Mouse (Mus musculus): Measurements from ENCODE around the gene Exoc2. TPM values are rescaled to one million over a fixed set of nuclear protein-coding genes. Genes with fewer than 3 reads are reported as not detected.

Gene Exoc2
- 10 to 100 TPM; 12.5 to 13.3 TPM for total RNA-seq (2021)
- long read RNA-seq, experiment 1, full-length matches to known transcripts, result 13 of 20 reads
- long read RNA-seq, experiment 1, partial matches to known transcripts, result 0 of 20 reads
- long read RNA-seq, experiment 1, other reads (novel, unspliced or antisense), result 7 of 20 reads
- long read RNA-seq, experiment 2, full-length matches to known transcripts, result 11 of 28 reads
- long read RNA-seq, experiment 2, partial matches to known transcripts, result 7 of 28 reads
- long read RNA-seq, experiment 2, other reads (novel, unspliced or antisense), result 10 of 28 reads

- DNase-seq (ENCODE audit: low spot score), result peak; percentile 81
Measured at GRCm38 (mm10) chr13:30973501-30974246, at the start of gene Exoc2, which contains the start of gene Gm5447. TSS of gene Exoc2 (minus strand) at chr13:30974093. TSS of gene Gm5447 (plus strand) at chr13:30974204.

GRCm38 (mm10) chr13:31023664-31024063, 49.8 kb upstream of the Exoc2 start:
- no peak for DNase-seq (ENCODE audit: low spot score)

DNA sequence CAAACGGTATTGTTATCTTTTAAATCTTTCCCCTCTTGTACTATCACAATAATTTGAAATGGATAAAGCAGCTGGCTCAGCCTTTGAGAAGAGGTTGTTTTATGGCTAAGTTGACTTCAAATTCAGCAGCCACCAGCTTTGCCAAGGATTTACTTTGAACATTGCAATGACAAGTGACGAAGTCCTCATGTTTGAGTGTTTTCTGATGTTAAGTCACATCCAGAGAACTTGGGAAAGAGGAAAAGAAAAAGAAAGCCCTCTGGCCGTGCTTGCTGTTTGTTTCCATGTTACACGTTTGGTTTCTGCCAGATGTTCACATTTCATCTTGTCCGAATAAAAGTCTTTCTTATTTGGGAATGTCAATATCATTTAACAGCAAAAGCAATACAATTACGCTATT, 48.0 kb upstream of the Exoc2 start:
- DNase-seq (ENCODE audit: low spot score), result no peak

DNA sequence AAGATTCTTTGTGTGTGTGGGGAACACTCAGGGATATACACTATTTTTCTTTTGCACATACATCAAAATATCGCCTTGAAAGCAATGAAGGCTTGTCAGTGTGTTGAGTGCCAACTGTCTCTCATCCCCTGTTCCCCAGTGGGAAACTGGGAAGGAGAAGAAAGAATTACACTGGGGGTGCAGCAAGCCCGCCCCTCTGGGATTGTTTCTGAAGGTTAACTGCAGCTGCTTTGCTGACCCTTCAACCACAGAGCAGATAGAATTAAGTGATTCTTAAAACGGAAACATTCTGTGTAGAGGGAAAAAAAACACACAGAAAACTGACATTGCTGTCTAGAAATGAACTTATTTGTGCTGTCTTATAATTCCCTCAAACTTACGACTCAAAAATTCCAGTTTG, 47.6 kb upstream of the Exoc2 start:
- DNase-seq (ENCODE audit: low spot score), result no peak

GRCm38 (mm10) chr13:31017545-31017944, 43.7 kb upstream of the Exoc2 start:
- no peak for DNase-seq (ENCODE audit: low spot score)

GRCm38 (mm10) chr13:31004995-31005394, 31.1 kb upstream of the Exoc2 start:
- no peak for DNase-seq (ENCODE audit: low spot score)

DNA sequence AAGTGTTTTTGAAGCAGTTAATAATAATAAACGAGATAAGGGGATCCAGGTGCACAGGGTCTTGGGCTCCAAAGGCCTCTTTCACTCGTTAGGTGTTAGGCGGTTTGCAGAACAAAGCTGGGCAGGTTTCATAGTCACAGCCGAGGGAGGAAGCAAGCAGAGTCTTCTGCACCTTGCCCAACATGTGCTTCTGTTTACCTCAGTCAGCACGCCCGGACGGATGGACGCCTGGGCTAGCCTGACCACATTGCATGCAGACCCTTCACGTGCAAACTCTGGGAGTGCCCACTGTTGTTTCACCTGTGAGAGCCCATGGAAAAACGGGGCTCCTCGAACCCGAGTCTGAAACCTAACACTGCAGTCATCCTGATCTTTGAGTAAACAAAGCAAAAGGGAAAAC, 30.6 kb upstream of the Exoc2 start:
- DNase-seq (ENCODE audit: low spot score), result no peak

DNA sequence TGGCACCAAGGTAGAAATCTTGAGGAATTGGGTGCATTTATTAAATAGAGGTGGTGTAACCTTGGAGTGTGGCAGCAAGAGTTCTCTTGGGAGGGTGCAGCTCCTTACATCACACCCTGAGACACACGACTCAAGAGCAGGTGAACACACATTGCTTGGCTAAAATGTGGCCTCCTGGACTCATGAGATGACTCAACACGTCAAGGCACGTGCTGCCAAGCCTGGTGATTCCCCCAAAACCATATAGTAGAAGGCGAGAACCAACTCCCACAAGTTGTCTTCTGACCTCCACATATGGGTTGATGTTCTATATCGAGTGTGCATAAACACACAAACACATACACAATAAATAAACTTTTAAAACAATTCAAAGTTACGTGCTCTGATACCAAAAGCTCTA, 25.9 kb upstream of the Exoc2 start:
- DNase-seq (ENCODE audit: low spot score), result no peak

GRCm38 (mm10) chr13:30997526-30998253, 23.8 kb upstream of the Exoc2 start:
- no peak for DNase-seq (ENCODE audit: low spot score)

DNA sequence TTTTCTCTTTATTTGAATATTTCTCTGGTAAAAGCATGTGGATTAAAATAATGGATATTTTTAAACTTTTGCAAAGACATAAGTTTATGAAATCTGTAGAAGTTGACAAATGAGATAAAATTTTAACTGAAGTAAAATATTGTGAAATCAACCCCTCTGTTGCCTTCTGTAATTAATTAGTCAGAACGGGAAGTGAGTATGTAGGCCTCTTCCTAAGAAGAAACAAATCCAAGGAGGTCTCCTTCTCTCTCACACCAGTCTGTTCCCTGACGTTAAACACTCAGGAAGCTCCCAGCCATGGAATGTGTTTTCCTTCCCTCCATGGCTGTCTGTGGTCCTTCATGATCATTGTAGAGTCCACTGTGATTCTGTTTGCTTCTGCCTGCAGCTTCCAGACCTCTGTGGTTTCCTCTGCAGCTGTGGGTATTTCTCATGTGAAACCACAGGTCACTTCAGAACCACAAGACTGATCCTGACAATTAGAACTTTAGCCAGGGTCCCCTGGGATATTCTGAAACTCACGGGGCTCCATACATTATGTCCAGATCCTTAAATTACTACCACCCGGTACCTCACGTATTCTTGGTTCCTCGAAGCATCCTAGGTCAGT, 20.5 kb upstream of the Exoc2 start:
- DNase-seq (ENCODE audit: low spot score), result no peak

GRCm38 (mm10) chr13:30993819-30994218, 19.9 kb upstream of the Exoc2 start:
- DNase-seq (ENCODE audit: low spot score), result peak; percentile 41

DNA sequence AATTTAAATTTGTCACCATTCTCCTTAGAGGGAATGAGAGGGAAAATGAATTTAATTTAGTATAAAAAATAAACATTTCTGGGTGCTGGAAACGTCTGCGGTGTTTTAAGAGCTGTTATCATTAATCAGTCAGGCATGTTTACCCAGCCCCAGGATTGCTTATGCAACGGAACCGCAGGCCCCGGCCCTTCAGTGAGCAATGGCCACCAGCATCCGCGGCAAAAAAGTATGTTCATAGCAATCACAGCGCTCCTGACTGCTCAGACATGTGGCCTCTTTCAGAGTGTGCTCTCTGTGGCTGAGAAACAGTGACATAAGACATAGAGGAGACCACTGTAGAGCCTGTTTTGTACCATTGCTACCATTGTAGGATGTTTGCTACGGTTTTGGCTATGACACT, 16.3 kb upstream of the Exoc2 start:
- no peak for DNase-seq (ENCODE audit: low spot score)

GRCm38 (mm10) chr13:30989710-30990109, 15.8 kb upstream of the Exoc2 start:
- DNase-seq (ENCODE audit: low spot score), result no peak

- no peak for DNase-seq (ENCODE audit: low spot score)
Measured at GRCm38 (mm10) chr13:30987686-30988085, 13.8 kb upstream of the Exoc2 start.

GRCm38 (mm10) chr13:30986934-30987455, 13.1 kb upstream of the Exoc2 start:
- no peak for DNase-seq (ENCODE audit: low spot score)

- DNase-seq (ENCODE audit: low spot score), result peak; percentile 57
Measured at GRCm38 (mm10) chr13:30985598-30986466, 11.9 kb upstream of the Exoc2 start.

DNA sequence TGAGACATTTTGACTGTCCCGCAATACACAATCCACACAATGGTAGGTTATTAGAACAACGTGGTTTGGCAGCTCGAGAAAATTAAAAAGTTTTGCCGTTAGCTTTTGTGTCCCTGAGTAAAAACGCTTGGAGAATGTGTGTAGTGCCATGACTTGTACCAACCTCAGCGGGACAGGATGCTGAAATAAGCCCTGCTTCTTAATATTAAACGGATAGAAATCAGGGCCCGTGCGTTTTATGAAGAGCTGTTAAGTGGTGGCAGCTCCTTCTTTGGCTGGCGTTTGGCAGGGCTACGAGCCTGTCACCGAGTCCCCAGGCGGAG, 11.3 kb upstream of the Exoc2 start:
- DNase-seq (ENCODE audit: low spot score), result no peak

GRCm38 (mm10) chr13:30981666-30982065, 7.8 kb upstream of the Exoc2 start:
- peak; percentile 55 for DNase-seq (ENCODE audit: low spot score)

- DNase-seq (ENCODE audit: low spot score), result no peak
Measured at GRCm38 (mm10) chr13:30978224-30978623, 4.3 kb upstream of the Exoc2 start.

GRCm38 (mm10) chr13:30976536-30977084, 2.7 kb upstream of the Exoc2 start:
- no peak for DNase-seq (ENCODE audit: low spot score)

DNA sequence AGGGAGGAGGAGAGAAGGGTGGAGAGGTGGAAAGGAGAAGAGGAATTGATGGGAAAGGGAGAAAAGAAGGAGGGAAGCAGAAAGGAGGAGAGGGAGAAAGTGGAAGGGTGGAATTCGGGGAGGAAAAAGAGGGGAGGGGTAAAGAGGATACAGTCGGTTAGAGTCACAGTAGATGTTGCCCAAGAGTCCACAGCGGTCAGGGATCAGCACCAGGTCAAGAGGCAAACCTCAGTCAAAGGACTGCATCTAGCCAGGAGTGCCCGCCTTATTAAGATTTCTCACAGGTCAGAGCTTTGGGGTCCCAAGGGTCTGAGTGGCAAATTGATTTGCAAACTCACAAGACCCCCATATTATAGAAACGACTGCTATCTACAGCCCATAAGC, 346 bp upstream of the Exoc2 start:
- no peak for DNase-seq (ENCODE audit: low spot score)

All from gastrocnemius, adult 18-20 months (tissue).